ENCODE assay signal across 13 mouse cellular contexts in genomic region chr5:125794318-125794717, GRCm38 (mm10).
"Had no signal": no experiment of that assay in that cellular context is flagged by ENCODE, and none has a peak within 500 bp of the region (broad histone marks: within the 10 kb centered on the region; RNA-seq: fewer than 3 reads in every experiment).

No protein-coding gene starts in this region.

- ATAC-seq: midbrain, embryonic 16.5 days had no signal

- H3K4me2 ChIP-seq: lung, embryonic 14.5 days; midbrain, embryonic 12.5 days; neural tube, embryonic 12.5 days had no signal

- H3K27me3 ChIP-seq: midbrain, embryonic 12.5 days; neural tube, embryonic 12.5 days had no signal

- H3K9me3 ChIP-seq: midbrain, embryonic 10.5 days; midbrain, embryonic 12.5 days; neural tube, embryonic 12.5 days had no signal

- H3K36me3 ChIP-seq: midbrain, embryonic 10.5 days; midbrain, embryonic 12.5 days; neural tube, embryonic 12.5 days had no signal

- DNase-seq: lung, adult 18-20 months; lung, embryonic 14.5 days; lung, postnatal 10 days; lung, postnatal 4 days; midbrain, embryonic 14.5 days; right cerebral cortex, postnatal 14 days; thymus, adult 18-20 months; thymus, postnatal 14 days; thymus, postnatal 36 days had no signal

- H3K4me3 ChIP-seq: midbrain, embryonic 10.5 days; midbrain, embryonic 12.5 days; neural tube, embryonic 12.5 days had no signal

- H3K9ac ChIP-seq: lung, embryonic 14.5 days; midbrain, embryonic 12.5 days; neural tube, embryonic 12.5 days had no signal

- H3K4me1 ChIP-seq: neural tube, embryonic 12.5 days had no signal

- H3K27ac ChIP-seq: midbrain, embryonic 10.5 days; midbrain, embryonic 12.5 days; neural tube, embryonic 12.5 days had no signal
